8 mouse cellular contexts compared by ENCODE assay signal in genomic region chr10:77623639-77624400, GRCm38 (mm10). TPM values are rescaled to one million over a fixed set of nuclear protein-coding genes. Genes with fewer than 3 reads are reported as not detected.
DNase-seq lines count a peak whose midpoint lies in the region; ATAC-seq lines count a peak whose summit lies in the region.

No protein-coding gene starts in this region.

- peak overlapping the region; percentile 89 for H3K4me2 ChIP-seq in heart, embryonic 13.5 days
- H3K4me2 ChIP-seq in hindbrain, embryonic 12.5 days (replicated peaks), result peak overlapping the region; percentile 82
- H3K4me2 ChIP-seq in midbrain, embryonic 12.5 days (replicated peaks), result peak overlapping the region; percentile 79

- H3K9me3 ChIP-seq in heart, embryonic 13.5 days, result no peaks in the 10 kb centered on the region
- no peaks in the 10 kb centered on the region for H3K9me3 ChIP-seq in hindbrain, embryonic 12.5 days (replicated peaks)
- no peaks in the 10 kb centered on the region for H3K9me3 ChIP-seq in midbrain, embryonic 12.5 days

- no peaks in the 10 kb centered on the region for H3K27me3 ChIP-seq in heart, embryonic 13.5 days (replicated peaks)
- H3K27me3 ChIP-seq in hindbrain, embryonic 12.5 days, result no peaks in the 10 kb centered on the region
- no peaks in the 10 kb centered on the region for H3K27me3 ChIP-seq in midbrain, embryonic 12.5 days

- DNase-seq in heart, adult 8-10 months (ENCODE audit: low spot score), result no peak
- DNase-seq in Muller cell, postnatal 12 days (ENCODE audit: inconsistent ontology term), result peak; percentile 49
- DNase-seq in left cerebral cortex, adult 18-20 months (ENCODE audit: low spot score in 2 of 2), result no peak
- no peak for DNase-seq in adrenal gland, postnatal 10 days
- DNase-seq in layer of hippocampus, adult 11-12 months (ENCODE audit: low spot score), result no peak

- peak overlapping the region; percentile 94 for H3K27ac ChIP-seq in heart, embryonic 13.5 days (replicated peaks)
- H3K27ac ChIP-seq in hindbrain, embryonic 12.5 days, result no peak overlapping the region
- no peak overlapping the region for H3K27ac ChIP-seq in midbrain, embryonic 12.5 days (replicated peaks)

- H3K4me1 ChIP-seq in heart, embryonic 13.5 days, result peaks cover 51% of the 10 kb centered on the region
- peaks cover 23% of the 10 kb centered on the region for H3K4me1 ChIP-seq in hindbrain, embryonic 12.5 days
- H3K4me1 ChIP-seq in midbrain, embryonic 12.5 days, result peaks cover 27% of the 10 kb centered on the region

- H3K4me3 ChIP-seq in heart, embryonic 13.5 days, result peak overlapping the region; percentile 99
- peak overlapping the region; percentile 99 for H3K4me3 ChIP-seq in hindbrain, embryonic 12.5 days
- no peak overlapping the region for H3K4me3 ChIP-seq in midbrain, embryonic 12.5 days

- ATAC-seq in heart, embryonic 13.5 days (ENCODE audit: extremely low read depth, insufficient number of reproducible peaks, low FRiP score, low TSS enrichment), result no peak
- ATAC-seq in hindbrain, embryonic 12.5 days (ENCODE audit: low FRiP score), result no peak
- ATAC-seq in midbrain, embryonic 12.5 days (ENCODE audit: low FRiP score, low read depth), result no peak

- 82% methylated on average over 10 of the region's 10 CpGs for WGBS in heart, embryonic 13.5 days
- WGBS in hindbrain, embryonic 12.5 days, result 93% methylated on average over 10 of the region's 10 CpGs
- 92% methylated on average over 10 of the region's 10 CpGs for WGBS in midbrain, embryonic 12.5 days

- H3K9ac ChIP-seq in heart, embryonic 13.5 days, result peak overlapping the region; percentile 99
- peak overlapping the region; percentile 98 for H3K9ac ChIP-seq in hindbrain, embryonic 12.5 days
- H3K9ac ChIP-seq in midbrain, embryonic 12.5 days (replicated peaks), result 0 out of 2 replicates have a peak overlapping the region, but pooled peaks have one; percentile 98

- H3K36me3 ChIP-seq in heart, embryonic 13.5 days, result peaks cover 14% of the 10 kb centered on the region
- H3K36me3 ChIP-seq in hindbrain, embryonic 12.5 days, result no peaks in the 10 kb centered on the region
- H3K36me3 ChIP-seq in midbrain, embryonic 12.5 days, result 0 out of 2 replicates have a peak, but pooled peaks cover 5% of the 10 kb centered on the region

RNA-seq across cellular contexts. Expression of gene Ube2g2, which starts 1.7 kb away (rescaled TPM):
- 78.6 and 81.9 TPM in 2 replicates for polyA plus RNA-seq in heart, embryonic 13.5 days (2015; fragmentation: Nextera tagmentation; extraction: Ambion mirVana)
- 10 to 100 TPM; 78.9 to 82.9 (median 81.2) TPM for total RNA-seq in heart, adult 8-10 months (2022)
- polyA plus RNA-seq in hindbrain, embryonic 12.5 days (2016; fragmentation: Nextera tagmentation; extraction: Ambion mirVana), result 81.6 and 82.3 TPM in 2 replicates
- 83.6 and 84.2 TPM in 2 replicates for polyA plus RNA-seq in midbrain, embryonic 12.5 days (2016; fragmentation: Nextera tagmentation; extraction: Ambion mirVana)
- 10 to 100 TPM; 46.1 to 53.8 TPM for total RNA-seq in left cerebral cortex, adult 18-20 months (2021)
- total RNA-seq in adrenal gland, postnatal 10 days (2021), result 10 to 100 TPM; 44.4 to 46.1 TPM

RNA-seq across cellular contexts. Expression of gene Gm49325, which starts 17.8 kb away (rescaled TPM):
- polyA plus RNA-seq in heart, embryonic 13.5 days (2015; fragmentation: Nextera tagmentation; extraction: Ambion mirVana), result 2.8 TPM in 1 of 2 replicates, not detected in the other
- 10 to 100 TPM in 3 of 4 experiments, 1 to 10 TPM in 1; 8.3 to 15.8 (median 13.9) TPM for total RNA-seq in heart, adult 8-10 months (2022)
- polyA plus RNA-seq in hindbrain, embryonic 12.5 days (2016; fragmentation: Nextera tagmentation; extraction: Ambion mirVana), result 13.2 and 13.3 TPM in 2 replicates
- polyA plus RNA-seq in midbrain, embryonic 12.5 days (2016; fragmentation: Nextera tagmentation; extraction: Ambion mirVana), result 7.7 and 19.3 TPM in 2 replicates
- total RNA-seq in left cerebral cortex, adult 18-20 months (2021), result 10 to 100 TPM; 12.9 to 13.0 TPM
- 10 to 100 TPM; 22.3 to 30.4 TPM for total RNA-seq in adrenal gland, postnatal 10 days (2021)

RNA-seq across cellular contexts. Expression of gene Sumo3, which starts 17.9 kb away (rescaled TPM):
- 171 and 186 TPM in 2 replicates for polyA plus RNA-seq in heart, embryonic 13.5 days (2015; fragmentation: Nextera tagmentation; extraction: Ambion mirVana)
- 10 to 100 TPM; 59.3 to 76.7 (median 67.5) TPM for total RNA-seq in heart, adult 8-10 months (2022)
- 276 and 287 TPM in 2 replicates for polyA plus RNA-seq in hindbrain, embryonic 12.5 days (2016; fragmentation: Nextera tagmentation; extraction: Ambion mirVana)
- polyA plus RNA-seq in midbrain, embryonic 12.5 days (2016; fragmentation: Nextera tagmentation; extraction: Ambion mirVana), result 304 and 325 TPM in 2 replicates
- total RNA-seq in left cerebral cortex, adult 18-20 months (2021), result 100 to 1,000 TPM; 165 to 172 TPM
- 100 to 1,000 TPM; 119 to 125 TPM for total RNA-seq in adrenal gland, postnatal 10 days (2021)

RNA-seq across cellular contexts. Expression of gene Pttg1ip, which starts 42.3 kb away (rescaled TPM):
- 103 and 110 TPM in 2 replicates for polyA plus RNA-seq in heart, embryonic 13.5 days (2015; fragmentation: Nextera tagmentation; extraction: Ambion mirVana)
- 100 to 1,000 TPM; 132 to 142 (median 134) TPM for total RNA-seq in heart, adult 8-10 months (2022)
- polyA plus RNA-seq in hindbrain, embryonic 12.5 days (2016; fragmentation: Nextera tagmentation; extraction: Ambion mirVana), result 77.2 and 78.8 TPM in 2 replicates
- polyA plus RNA-seq in midbrain, embryonic 12.5 days (2016; fragmentation: Nextera tagmentation; extraction: Ambion mirVana), result 62.4 and 69.4 TPM in 2 replicates
- total RNA-seq in left cerebral cortex, adult 18-20 months (2021), result 10 to 100 TPM; 67.0 to 72.0 TPM
- total RNA-seq in adrenal gland, postnatal 10 days (2021), result 100 to 1,000 TPM; 160 to 178 TPM
